Mouse (Mus musculus): ENCODE data around the gene Ndc1.
A peak's percentile ranks its signal among the peaks of the same experiment; 100 is the strongest.
"Not testable (repeated sequence)": the region's sequence is repeated elsewhere in the genome, so short reads cannot be mapped to it uniquely, and the experiment has no call there.

The Ndc1 gene

GRCm38 (mm10) chr4:107366408-107366807 is 1.2 kb upstream of the Ndc1 start:
- DNase-seq, result not testable (repeated sequence)

- DNase-seq, result no peak
Measured at GRCm38 (mm10) chr4:107372304-107372703, 4.7 kb downstream of the Ndc1 start.

GRCm38 (mm10) chr4:107374677-107375076 is 7.1 kb downstream of the Ndc1 start:
- DNase-seq, result no peak

GRCm38 (mm10) chr4:107378954-107379353 is 11.4 kb downstream of the Ndc1 start:
- DNase-seq, result no peak

GRCm38 (mm10) chr4:107380871-107381270 is 13.3 kb downstream of the Ndc1 start:
- no peak for DNase-seq

GRCm38 (mm10) chr4:107387038-107387437 is 19.5 kb downstream of the Ndc1 start:
- peak; percentile 92 for DNase-seq

GRCm38 (mm10) chr4:107387465-107387864 is 19.9 kb downstream of the Ndc1 start:
- DNase-seq, result no peak

GRCm38 (mm10) chr4:107388291-107388690 is 20.7 kb downstream of the Ndc1 start:
- no peak for DNase-seq

GRCm38 (mm10) chr4:107389345-107389744 is 21.8 kb downstream of the Ndc1 start:
- no peak for DNase-seq

GRCm38 (mm10) chr4:107393771-107394170 is 26.2 kb downstream of the Ndc1 start:
- DNase-seq, result no peak

GRCm38 (mm10) chr4:107420202-107420601 is 52.6 kb downstream of the Ndc1 start:
- DNase-seq, result no peak

- no peak for DNase-seq
Measured at GRCm38 (mm10) chr4:107421711-107422110, 54.1 kb downstream of the Ndc1 start.

GRCm38 (mm10) chr4:107422176-107422575 is 54.6 kb downstream of the Ndc1 start:
- no peak for DNase-seq

GRCm38 (mm10) chr4:107425616-107426015 is 58.0 kb downstream of the Ndc1 start:
- DNase-seq, result no peak

- no peak for DNase-seq
Measured at GRCm38 (mm10) chr4:107426631-107427030, 59.0 kb downstream of the Ndc1 start.

GRCm38 (mm10) chr4:107432717-107433116 is 65.1 kb downstream of the Ndc1 start:
- no peak for DNase-seq

- no peak for DNase-seq
Measured at GRCm38 (mm10) chr4:107433998-107434355, 66.4 kb downstream of the Ndc1 start.

- DNase-seq, result peak; percentile 97
Measured at GRCm38 (mm10) chr4:107434356-107435237, 67.0 kb downstream of the Ndc1 start, which contains the start of gene Glis1. TSS of gene Glis1 (plus strand) at chr4:107434591.

GRCm38 (mm10) chr4:107435238-107435946 is 67.8 kb downstream of the Ndc1 start:
- DNase-seq, result no peak

- no peak for DNase-seq
Measured at GRCm38 (mm10) chr4:107436476-107436875, 68.9 kb downstream of the Ndc1 start.

GRCm38 (mm10) chr4:107438741-107439140 is 71.2 kb downstream of the Ndc1 start:
- DNase-seq, result no peak

- no peak for DNase-seq
Measured at GRCm38 (mm10) chr4:107440306-107440705, 72.7 kb downstream of the Ndc1 start.

GRCm38 (mm10) chr4:107442288-107442687 is 74.7 kb downstream of the Ndc1 start:
- no peak for DNase-seq

GRCm38 (mm10) chr4:107442891-107443483 is 75.4 kb downstream of the Ndc1 start:
- no peak for DNase-seq

All from heart, adult 11 months (tissue).